Mouse (Mus musculus) liver, embryonic 14.5 days (tissue): ENCODE data around the gene Psd. TPM values are rescaled to one million over a fixed set of nuclear protein-coding genes. Genes with fewer than 3 reads are reported as not detected.
A peak's percentile ranks its signal among the peaks of the same experiment; 100 is the strongest.

Source experiments
- ATAC-seq: fragments of 200-750 bp; cut with Nextera tagmentation; 2 replicates; pipeline ENCODE4 v1.8.0; 2017; ENCODE audit warnings: moderate number of reproducible peaks, mild to moderate bottlenecking, moderate library complexity; ENCODE audit not compliant: insufficient read depth
- DNase-seq, 3 experiments: peaks; one replicate each; pipeline ENCODE4 v3.0.0-alpha.2; 2012 to 2013; ENCODE audit warnings: low read depth in 3 of 3, low spot score in 3 of 3
- H3K27ac ChIP-seq: fragments of 300-500 bp; sonication (generic); 2 replicates; pipeline ENCODE4 v1.5.1; 2014; ENCODE audit warnings: moderate library complexity, mild to moderate bottlenecking, control low read depth, inconsistent platforms
- H3K27me3 ChIP-seq: fragments of 300-500 bp; sonication (generic); 2 replicates; pipeline ENCODE4 v1.6.1; 2014; ENCODE audit warnings: mild to moderate bottlenecking, low read length, moderate library complexity; ENCODE audit not compliant: control insufficient read depth, insufficient read depth
- H3K36me3 ChIP-seq: fragments of 300-500 bp; sonication (generic); replicated peaks from 2 replicates; pipeline ENCODE4 v1.6.1; 2014; ENCODE audit warnings: low read depth; ENCODE audit not compliant: control insufficient read depth, insufficient read depth
- H3K4me1 ChIP-seq, 2 experiments: fragments of 200-500 bp in 1 of 2; fragments of 300-500 bp in 1 of 2; sonication (generic) in 1 of 2; replicated peaks; 2 replicates each; pipeline ENCODE4 v1.6.1; 2012 to 2014; ENCODE audit warnings: antibody characterized with exemption in 1 of 2, inconsistent platforms in 1 of 2, low read length in 1 of 2; ENCODE audit not compliant: control insufficient read depth in 2 of 2, insufficient read depth in 2 of 2
- H3K4me2 ChIP-seq: fragments of 300-500 bp; sonication (generic); 2 replicates; pipeline ENCODE4 v1.6.1; 2014; ENCODE audit warnings: low read depth, mild to moderate bottlenecking, control low read depth, moderate library complexity
- H3K4me3 ChIP-seq, 2 experiments: fragments of 200-500 bp in 1 of 2; fragments of 300-500 bp in 1 of 2; sonication (generic) in 1 of 2; 2 replicates each; pipeline ENCODE4 v1.5.1; 2012 to 2014; ENCODE audit warnings: low read depth in 2 of 2, low read length in 2 of 2, mild to moderate bottlenecking in 2 of 2, control low read depth in 1 of 2, inconsistent platforms in 1 of 2, moderate library complexity in 1 of 2; ENCODE audit not compliant: insufficient read depth in 1 of 2
- H3K9ac ChIP-seq: fragments of 300-500 bp; sonication (generic); replicated peaks from 2 replicates; pipeline ENCODE4 v1.6.1; 2014; ENCODE audit warnings: mild to moderate bottlenecking, control low read depth, moderate library complexity
- H3K9me3 ChIP-seq: fragments of 300-500 bp; sonication (generic); 2 replicates; pipeline ENCODE4 v1.6.1; 2016; ENCODE audit warnings: low read length, mixed read lengths; ENCODE audit not compliant: control insufficient read depth
- CTCF ChIP-seq: IDR thresholded peaks from 2 replicates; pipeline ENCODE4 v1.5.1; 2016; ENCODE audit warnings: antibody characterized with exemption, low read depth, control low read depth
- EP300 ChIP-seq: IDR thresholded peaks from 2 replicates; pipeline ENCODE4 v1.6.1; 2016; ENCODE audit warnings: antibody characterized with exemption, low read depth
- WGBS: fragments of 180-500 bp; shearing (Covaris S2); extraction: QIAGEN DNeasy Blood & Tissue Kit; methylation state at CpG from one replicate; pipeline ENCODE4 v1.1.7; 2014; ENCODE audit not compliant: insufficient replicate concordance; 5-methylcytosine and 5-hydroxymethylcytosine counted together
- microRNA counts: library from miRNA; unstranded; fragments of <30 nt; microRNA quantifications from one replicate; lab custom pipeline; 2016
- microRNA-seq: library from miRNA; unstranded; fragments of <30 nt; microRNA quantifications from one replicate; pipeline ENCODE4, GENCODE M21; 2016
- polyA plus RNA-seq, 2 experiments: library from polyadenylated mRNA; depleted of rRNA in 1 of 2; stranded (reverse) in 1 of 2; unstranded in 1 of 2; fragments of >200 nt; fragmentation: Nextera tagmentation in 1 of 2; extraction: Ambion mirVana in 1 of 2; gene quantifications; 2 replicates each; pipeline versions ENCODE4 v1.2.1 to v1.2.3; 2012 to 2014

Psd gene
- polyA plus RNA-seq, 2 experiments, result 4.9 TPM

- no peak overlapping the region for H3K4me3 ChIP-seq
- no peaks in the 10 kb centered on the region for H3K9me3 ChIP-seq
- no peak for DNase-seq
- ATAC-seq, result no peak
- no peaks in the 10 kb centered on the region; the same call in none of the 2 replicates for H3K36me3 ChIP-seq
- no peak overlapping the region for H3K9ac ChIP-seq
- H3K4me1 ChIP-seq, result no peaks in the 10 kb centered on the region
- no peak overlapping the region for H3K27ac ChIP-seq
- 82% methylated on average over 4 of the region's 4 CpGs for WGBS
- no peaks in the 10 kb centered on the region for H3K27me3 ChIP-seq
- H3K4me2 ChIP-seq, result no peak overlapping the region
- TF ChIP-seq CTCF, result no peak
- TF ChIP-seq EP300, result no peak
Observed at GRCm38 (mm10) chr19:46284686-46285085, 42.3 kb downstream of the Psd start.

- Histone ChIP-seq H3K27me3 (no peaks in the 10 kb centered on the region), H3K27ac (no peak overlapping the region), H3K4me3 (no peak overlapping the region), H3K4me2 (no peak overlapping the region), H3K9me3 (no peaks in the 10 kb centered on the region), H3K36me3 (no peaks in the 10 kb centered on the region; the same call in none of the 2 replicates), H3K4me1 (no peaks in the 10 kb centered on the region), H3K9ac (no peak overlapping the region)
- peak; percentile 32 for TF ChIP-seq CTCF
- no peak for TF ChIP-seq EP300
- WGBS, result 79% methylated on average over 11 of the region's 11 CpGs
- ATAC-seq (no peak), DNase-seq (no peak)
Observed at GRCm38 (mm10) chr19:46282081-46282849, 44.7 kb downstream of the Psd start.

- no peak for ATAC-seq
- Histone ChIP-seq H3K4me2 (no peak overlapping the region), H3K27me3 (no peaks in the 10 kb centered on the region), H3K27ac (no peak overlapping the region), H3K36me3 (peaks cover 8% of the 10 kb centered on the region), H3K9ac (no peak overlapping the region), H3K9me3 (no peaks in the 10 kb centered on the region), H3K4me1 (no peaks in the 10 kb centered on the region), H3K4me3 (no peak overlapping the region)
- DNase-seq, result peak in 1 of 3 experiments; percentile 10
- TF ChIP-seq CTCF (peak; percentile 67), EP300 (no peak)
Observed at GRCm38 (mm10) chr19:46275307-46275706, 51.6 kb downstream of the Psd start.

- H3K9ac ChIP-seq, result no peak overlapping the region
- peaks cover 26% of the 10 kb centered on the region for H3K36me3 ChIP-seq
- H3K4me3 ChIP-seq, result no peak overlapping the region
- H3K4me1 ChIP-seq, result no peaks in the 10 kb centered on the region
- H3K27ac ChIP-seq, result no peak overlapping the region
- TF ChIP-seq EP300 (no peak), CTCF (no peak)
- DNase-seq (no peak), ATAC-seq (no peak)
- H3K4me2 ChIP-seq, result no peak overlapping the region
- no peaks in the 10 kb centered on the region for H3K9me3 ChIP-seq
- 80% methylated on average over 7 of the region's 7 CpGs for WGBS
- H3K27me3 ChIP-seq, result no peaks in the 10 kb centered on the region
Observed at GRCm38 (mm10) chr19:46264762-46265161, 62.2 kb downstream of the Psd start.

MicroRNAs within 50 kb of the gene (microRNA counts, 519-probe panel; counts per million panel counts)
- 5,187 counts per million, percentile 24 among the panel's probes with 10 or more counts for microRNA mmu-miR-146b (lab: Ali Mortazavi, UCI)

Small RNA genes lying within 50 kb of the gene (microRNA-seq; reads per million reads assigned to microRNA genes)
- gene Mir146b, result 2.5 reads per million

Other genes with a start within 250 kb of the Psd start
- 0.02 TPM in 1 of 2 replicates, not detected in the other for gene Elovl3, start 195.3 kb downstream of the Psd start, polyA plus RNA-seq (2012; rRNA removed)
- gene Elovl3, start 195.3 kb downstream of the Psd start, polyA plus RNA-seq (2014; fragmentation: Nextera tagmentation; extraction: Ambion mirVana), result not detected in 2 replicates
- not detected in 2 replicates for gene Pitx3, start 178.8 kb downstream of the Psd start, polyA plus RNA-seq (2012; rRNA removed)
- gene Pitx3, start 178.8 kb downstream of the Psd start, polyA plus RNA-seq (2014; fragmentation: Nextera tagmentation; extraction: Ambion mirVana), result not detected in 2 replicates
- 14.6 and 17.4 TPM in 2 replicates for gene Gbf1, start 174.6 kb downstream of the Psd start, polyA plus RNA-seq (2012; rRNA removed)
- gene Gbf1, start 174.6 kb downstream of the Psd start, polyA plus RNA-seq (2014; fragmentation: Nextera tagmentation; extraction: Ambion mirVana), result 11.2 and 14.0 TPM in 2 replicates
- 4.0 and 4.5 TPM in 2 replicates for gene Nfkb2, start 22.8 kb downstream of the Psd start, polyA plus RNA-seq (2012; rRNA removed)
- gene Nfkb2, start 22.8 kb downstream of the Psd start, polyA plus RNA-seq (2014; fragmentation: Nextera tagmentation; extraction: Ambion mirVana), result 2.6 and 3.9 TPM in 2 replicates
- 6.3 and 8.0 TPM in 2 replicates for gene Fbxl15, start 1.0 kb upstream of the Psd start, polyA plus RNA-seq (2012; rRNA removed)
- gene Fbxl15, start 1.0 kb upstream of the Psd start, polyA plus RNA-seq (2014; fragmentation: Nextera tagmentation; extraction: Ambion mirVana), result 10.0 and 12.5 TPM in 2 replicates
- 35.3 and 54.9 TPM in 2 replicates for gene Cuedc2, start 11.5 kb upstream of the Psd start, polyA plus RNA-seq (2012; rRNA removed)
- 76.6 and 79.2 TPM in 2 replicates for gene Cuedc2, start 11.5 kb upstream of the Psd start, polyA plus RNA-seq (2014; fragmentation: Nextera tagmentation; extraction: Ambion mirVana)
- 9.5 and 12.5 TPM in 2 replicates for gene Mfsd13a, start 14.0 kb upstream of the Psd start, polyA plus RNA-seq (2012; rRNA removed)
- gene Mfsd13a, start 14.0 kb upstream of the Psd start, polyA plus RNA-seq (2014; fragmentation: Nextera tagmentation; extraction: Ambion mirVana), result 8.3 and 9.5 TPM in 2 replicates
- 0.17 and 0.21 TPM in 2 replicates for gene 2310034G01Rik, start 23.1 kb upstream of the Psd start, polyA plus RNA-seq (2012; rRNA removed)
- gene 2310034G01Rik, start 23.1 kb upstream of the Psd start, polyA plus RNA-seq (2014; fragmentation: Nextera tagmentation; extraction: Ambion mirVana), result 0.16 and 0.74 TPM in 2 replicates
- 23.5 and 28.1 TPM in 2 replicates for gene Actr1a, start 68.6 kb upstream of the Psd start, polyA plus RNA-seq (2012; rRNA removed)
- gene Actr1a, start 68.6 kb upstream of the Psd start, polyA plus RNA-seq (2014; fragmentation: Nextera tagmentation; extraction: Ambion mirVana), result 47.0 and 51.4 TPM in 2 replicates
- gene Sufu, start 69.7 kb upstream of the Psd start, polyA plus RNA-seq (2012; rRNA removed), result 3.2 and 3.6 TPM in 2 replicates
- gene Sufu, start 69.7 kb upstream of the Psd start, polyA plus RNA-seq (2014; fragmentation: Nextera tagmentation; extraction: Ambion mirVana), result 4.2 and 5.4 TPM in 2 replicates
- 7.3 and 7.7 TPM in 2 replicates for gene Trim8, start 174.5 kb upstream of the Psd start, polyA plus RNA-seq (2012; rRNA removed)
- 7.5 and 10.1 TPM in 2 replicates for gene Trim8, start 174.5 kb upstream of the Psd start, polyA plus RNA-seq (2014; fragmentation: Nextera tagmentation; extraction: Ambion mirVana)
- 14.7 and 27.6 TPM in 2 replicates for gene Arl3, start 246.0 kb upstream of the Psd start, polyA plus RNA-seq (2012; rRNA removed)
- gene Arl3, start 246.0 kb upstream of the Psd start, polyA plus RNA-seq (2014; fragmentation: Nextera tagmentation; extraction: Ambion mirVana), result 17.1 and 17.6 TPM in 2 replicates
- 5.8 and 7.4 TPM in 2 replicates for gene Sfxn2, start 246.2 kb upstream of the Psd start, polyA plus RNA-seq (2012; rRNA removed)
- 15.0 and 15.9 TPM in 2 replicates for gene Sfxn2, start 246.2 kb upstream of the Psd start, polyA plus RNA-seq (2014; fragmentation: Nextera tagmentation; extraction: Ambion mirVana)